Mouse (Mus musculus) CD4-positive naive resting alpha-beta T cell, adult 76 days (primary cell): ENCODE results near the gene Ccdc47. TPM values are rescaled to one million over a fixed set of nuclear protein-coding genes. Genes with fewer than 3 reads are reported as not detected.

Experiments used
- total RNA-seq: library from RNA; stranded (reverse); gene quantifications from one replicate; pipeline ENCODE4 v1.2.4, GENCODE M21; 2023

Ccdc47 gene
- 40.0 TPM for total RNA-seq

GRCm38 (mm10) chr11:106215927-106216729, at the start of gene Ccdc47:
Gene Ccdc47, minus strand, starts transcription at chr11:106216344.

DNA sequence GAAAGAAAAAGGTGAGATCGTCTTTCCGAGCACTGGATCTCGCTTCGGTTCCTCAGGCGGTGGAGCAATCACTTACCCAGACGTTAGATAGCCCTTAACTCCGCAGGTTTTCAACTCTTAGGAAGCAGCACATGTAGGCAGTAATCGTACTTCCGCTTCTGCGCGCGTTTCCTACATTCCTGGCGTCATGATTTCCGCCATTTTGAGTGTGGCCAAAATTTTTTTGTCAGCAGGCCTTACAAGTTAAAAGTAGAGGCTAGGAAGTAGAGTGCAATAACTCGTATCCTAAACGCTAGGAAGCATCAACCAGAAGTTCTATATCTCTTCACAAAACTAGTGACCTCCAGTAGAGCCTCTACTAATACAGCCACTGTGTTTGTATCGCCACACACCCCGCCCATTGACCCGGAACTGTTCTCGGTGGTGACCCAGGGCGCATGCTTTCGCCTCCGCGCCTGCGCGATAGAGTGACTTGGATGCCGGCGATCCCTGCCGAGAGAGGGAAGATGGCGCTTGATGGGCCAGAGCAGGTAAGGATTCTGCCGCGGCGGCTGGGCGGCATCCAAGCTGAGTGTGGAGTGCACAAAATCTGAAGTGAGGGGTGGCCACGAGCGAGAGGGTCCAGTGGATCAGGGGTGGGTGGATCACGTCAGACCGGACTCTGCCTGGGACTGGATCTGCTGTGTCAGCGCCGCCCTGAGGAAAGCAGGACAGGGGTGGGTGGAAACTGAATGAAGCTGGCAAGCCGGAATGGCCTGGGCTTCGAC, 39.7 kb upstream of the Ccdc47 start, which contains the start of the genes Ftsj3 and Psmc5:
Gene Ftsj3 (minus strand): TSS at position 395 of the 767 bp plus-strand sequence.
Gene Psmc5 (plus strand): TSS at position 470 of the 767 bp plus-strand sequence.

GRCm38 (mm10) chr11:106216730-106217490, 766 bp upstream of the Ccdc47 start, which contains the start of gene Ddx42:
Gene Ddx42, plus strand, starts transcription at chr11:106216926.

GRCm38 (mm10) chr11:106202123-106202465, 14.1 kb downstream of the Ccdc47 start, which contains the start of gene Strada:
Gene Strada, minus strand, starts transcription at chr11:106202168.

GRCm38 (mm10) chr11:106160841-106161721, 55.1 kb downstream of the Ccdc47 start, which contains the start of the genes Gm10840 and Limd2:
Gene Gm10840, plus strand, starts transcription at chr11:106160850.
Gene Limd2, minus strand, starts transcription at chr11:106160860.

Other genes starting within 250 kb of the Ccdc47 start
- 1.3 TPM for gene Ace, start 248.4 kb downstream of the Ccdc47 start, total RNA-seq
- not detected for gene Ace3, start 221.7 kb downstream of the Ccdc47 start, total RNA-seq
- gene Kcnh6, start 208.2 kb downstream of the Ccdc47 start, total RNA-seq = 0.38 TPM
- 62.4 TPM for gene Dcaf7, start 179.5 kb downstream of the Ccdc47 start, total RNA-seq
- gene Taco1, start 150.3 kb downstream of the Ccdc47 start, total RNA-seq = 6.7 TPM
- gene Map3k3, start 131.7 kb downstream of the Ccdc47 start, total RNA-seq = 162 TPM
- 10.1 TPM for gene Gm10840, start 55.5 kb downstream of the Ccdc47 start, total RNA-seq
- 704 TPM for gene Limd2, start 55.5 kb downstream of the Ccdc47 start, total RNA-seq
- gene Strada, start 14.2 kb downstream of the Ccdc47 start, total RNA-seq = 27.3 TPM
- gene Ddx42, start 582 bp upstream of the Ccdc47 start, total RNA-seq = 82.3 TPM
- gene Ftsj3, start 39.7 kb upstream of the Ccdc47 start, total RNA-seq = 73.6 TPM
- gene Psmc5, start 39.8 kb upstream of the Ccdc47 start, total RNA-seq = 50.6 TPM
- gene Smarcd2, start 56.6 kb upstream of the Ccdc47 start, total RNA-seq = 96.8 TPM
- gene Tcam1, start 60.3 kb upstream of the Ccdc47 start, total RNA-seq = not detected
- gene Gh, start 85.5 kb upstream of the Ccdc47 start, total RNA-seq = not detected
- 73.1 TPM for gene Cd79b, start 98.4 kb upstream of the Ccdc47 start, total RNA-seq
- gene Scn4a, start 136.9 kb upstream of the Ccdc47 start, total RNA-seq = 1.5 TPM
- not detected for gene Prr29, start 149.1 kb upstream of the Ccdc47 start, total RNA-seq
- gene Icam2, start 171.7 kb upstream of the Ccdc47 start, total RNA-seq = 64.7 TPM